Mouse (Mus musculus) layer of hippocampus, postnatal 14 days (tissue): ENCODE data around the gene Rexo4. TPM values are rescaled to one million over a fixed set of nuclear protein-coding genes. Genes with fewer than 3 reads are reported as not detected.

Source experiments
- DNase-seq, 2 experiments: peaks; one replicate each; pipeline ENCODE4 v3.0.0; 2021 to 2022; ENCODE audit warnings: low spot score in 2 of 2, mixed read lengths in 1 of 2
- long read RNA-seq, 2 experiments: library from polyadenylated mRNA; stranded (forward); transcript quantifications; one replicate each; pipeline ENCODE4 v2.0.0; 2021
- total RNA-seq, 2 experiments: library from RNA; stranded (reverse); gene quantifications; 2 replicates each; pipeline ENCODE4 v1.2.3; 2021

Gene Rexo4
- total RNA-seq, result 10 to 100 TPM; 53.5 to 55.7 TPM
- long read RNA-seq, experiment 1, transcript Rexo4-201 (8 exons, 2,281 nt), result major isoform, 23 of 30 reads
- long read RNA-seq, experiment 1, partial matches to known transcripts, result 1 of 30 reads
- long read RNA-seq, experiment 1, other reads (novel, unspliced or antisense), result 3 of 30 reads
- long read RNA-seq, experiment 2, transcript Rexo4-201 (8 exons, 2,281 nt), result major isoform, 22 of 43 reads
- long read RNA-seq, experiment 2, partial matches to known transcripts, result 4 of 43 reads
- long read RNA-seq, experiment 2, other reads (novel, unspliced or antisense), result 13 of 43 reads

GRCm38 (mm10) chr2:26963923-26964723 lies at the start of gene Rexo4:
Gene Rexo4 (minus strand): TSS chr2:26964386.
- peak; percentile 97 to 98 for DNase-seq

- peak; percentile 78 to 80 for DNase-seq
Measured at GRCm38 (mm10) chr2:27009714-27010244, 45.6 kb upstream of the Rexo4 start, which contains the start of gene Cacfd1. Gene Cacfd1 (plus strand): TSS chr2:27009926.

GRCm38 (mm10) chr2:27007701-27008100 lies 43.5 kb upstream of the Rexo4 start:
- DNase-seq, result no peak

- no peak for DNase-seq
Measured at GRCm38 (mm10) chr2:27006255-27006654, 42.1 kb upstream of the Rexo4 start.

GRCm38 (mm10) chr2:26997993-26998392 lies 33.8 kb upstream of the Rexo4 start:
- DNase-seq, result no peak

- DNase-seq, result no peak
Measured at GRCm38 (mm10) chr2:26997498-26997897, 33.3 kb upstream of the Rexo4 start.

GRCm38 (mm10) chr2:26993936-26994335 lies 29.8 kb upstream of the Rexo4 start:
- no peak for DNase-seq

- no peak for DNase-seq
Measured at GRCm38 (mm10) chr2:26984640-26985039, 20.5 kb upstream of the Rexo4 start.

- DNase-seq, result no peak
Measured at GRCm38 (mm10) chr2:26984179-26984578, 20.0 kb upstream of the Rexo4 start.

- no peak for DNase-seq
Measured at GRCm38 (mm10) chr2:26980361-26980760, 16.2 kb upstream of the Rexo4 start.

GRCm38 (mm10) chr2:26973960-26974359 lies 9.8 kb upstream of the Rexo4 start:
- no peak for DNase-seq

- no peak for DNase-seq
Measured at GRCm38 (mm10) chr2:26973116-26973515, 8.9 kb upstream of the Rexo4 start, which contains the start of gene Adamts13. Gene Adamts13 (plus strand): TSS chr2:26973416.

- no peak for DNase-seq
Measured at GRCm38 (mm10) chr2:26967262-26967661, 3.1 kb upstream of the Rexo4 start.

GRCm38 (mm10) chr2:26964724-26965370 lies 661 bp upstream of the Rexo4 start:
- DNase-seq, result no peak

- no peak for DNase-seq
Measured at GRCm38 (mm10) chr2:26960756-26961155, 3.4 kb downstream of the Rexo4 start.

GRCm38 (mm10) chr2:26957488-26957859 lies 6.7 kb downstream of the Rexo4 start:
- no peak for DNase-seq

GRCm38 (mm10) chr2:26956811-26957487 lies 7.2 kb downstream of the Rexo4 start:
- no peak for DNase-seq

- DNase-seq, result no peak
Measured at GRCm38 (mm10) chr2:26954735-26955395, 9.3 kb downstream of the Rexo4 start.

- no peak for DNase-seq
Measured at GRCm38 (mm10) chr2:26952866-26953265, 11.3 kb downstream of the Rexo4 start.

GRCm38 (mm10) chr2:26952193-26952592 lies 12.0 kb downstream of the Rexo4 start:
- no peak for DNase-seq
